Mouse (Mus musculus) lung, adult 18-20 months (tissue): ENCODE data around the gene Rnf224.

Source experiments
- DNase-seq, 2 experiments: peaks; one replicate each; pipeline ENCODE4 v3.0.0; 2022; ENCODE audit warnings: mixed read lengths in 2 of 2

Gene Rnf224

DNA sequence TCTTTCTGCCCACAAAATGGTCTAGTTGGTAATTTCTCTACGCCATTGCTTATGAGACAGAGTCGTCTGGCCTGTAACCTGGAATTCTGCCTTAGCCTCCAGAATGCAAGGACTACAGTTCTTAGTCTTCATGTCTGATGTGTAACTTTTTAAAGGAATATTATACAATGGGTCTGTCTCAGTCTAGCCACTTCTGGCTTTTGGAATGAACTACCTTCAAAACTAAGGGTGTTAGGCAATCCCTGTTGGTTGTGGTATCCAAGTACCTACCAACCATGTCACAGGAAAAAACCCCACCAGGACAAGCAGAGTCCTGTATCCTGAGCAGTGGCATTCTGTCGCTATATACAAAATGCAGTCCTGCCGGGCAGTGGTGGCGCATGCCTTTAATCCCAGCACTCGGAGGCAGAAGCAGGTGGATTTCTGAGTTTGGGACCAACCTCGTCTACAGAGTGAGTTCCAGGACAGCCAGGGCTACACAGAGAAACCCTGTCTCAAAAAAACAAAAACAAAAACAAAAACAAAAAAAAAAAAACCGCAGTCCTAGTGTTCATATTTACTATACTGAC lies 10.7 kb downstream of the Rnf224 start:
- DNase-seq = peak in 1 of 2 experiments; percentile 19

GRCm38 (mm10) chr2:25224766-25225752 lies 11.5 kb downstream of the Rnf224 start:
- peak; percentile 100 for DNase-seq

DNA sequence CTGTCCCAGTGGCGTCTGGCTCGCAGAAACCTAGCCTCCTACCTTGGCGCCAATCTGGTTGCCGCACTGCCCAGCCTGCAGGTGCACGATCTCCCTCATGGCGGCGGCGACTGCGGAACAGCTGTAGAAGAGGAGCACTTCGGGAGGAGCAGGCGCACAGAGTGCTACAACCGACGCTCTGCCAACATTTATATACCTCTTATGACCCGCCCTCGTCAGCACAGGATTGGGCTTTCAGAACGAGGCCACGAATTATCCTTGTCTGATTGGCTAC lies 12.2 kb downstream of the Rnf224 start, which contains the start of gene Tubb4b:
Gene Tubb4b, minus strand, starts transcription at position 211 of the 274 bp plus-strand sequence.
- DNase-seq = no peak

- peak; percentile 89 to 92 for DNase-seq
Measured at GRCm38 (mm10) chr2:25223681-25224491, 12.7 kb downstream of the Rnf224 start.

DNA sequence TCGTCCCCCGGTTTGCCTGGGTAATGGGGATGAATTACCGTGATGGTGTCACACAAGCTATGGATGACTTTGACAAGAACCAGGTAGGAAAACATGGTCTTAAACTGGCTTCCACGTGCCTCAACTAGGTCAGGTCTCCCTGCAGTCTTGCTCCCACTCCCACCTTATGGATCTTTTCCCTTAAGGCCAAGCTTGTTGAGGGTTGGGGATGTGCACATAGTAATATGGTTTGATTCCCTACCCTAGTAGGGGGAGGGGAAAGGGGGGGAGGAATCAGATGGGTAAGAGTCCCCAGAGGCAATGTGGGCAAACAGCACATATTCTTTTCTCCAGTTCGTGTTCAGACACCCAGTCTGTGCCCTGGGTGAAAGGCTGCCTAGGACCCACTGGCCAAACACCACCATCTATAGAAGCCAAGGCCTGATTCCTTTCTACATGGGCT lies 15.2 kb downstream of the Rnf224 start:
- DNase-seq = no peak

- no peak for DNase-seq
Measured at GRCm38 (mm10) chr2:25218445-25218844, 18.1 kb downstream of the Rnf224 start, which contains the start of gene Fam166a. Fam166a (plus strand) TSS chr2:25218745.

GRCm38 (mm10) chr2:25217666-25218065 lies 18.9 kb downstream of the Rnf224 start:
- DNase-seq = no peak

GRCm38 (mm10) chr2:25214444-25214843 lies 22.1 kb downstream of the Rnf224 start, which contains the start of gene Stpg3:
Stpg3 (minus strand) TSS chr2:25214637.
- no peak for DNase-seq

- no peak for DNase-seq
Measured at GRCm38 (mm10) chr2:25213266-25213865, 23.2 kb downstream of the Rnf224 start.

DNA sequence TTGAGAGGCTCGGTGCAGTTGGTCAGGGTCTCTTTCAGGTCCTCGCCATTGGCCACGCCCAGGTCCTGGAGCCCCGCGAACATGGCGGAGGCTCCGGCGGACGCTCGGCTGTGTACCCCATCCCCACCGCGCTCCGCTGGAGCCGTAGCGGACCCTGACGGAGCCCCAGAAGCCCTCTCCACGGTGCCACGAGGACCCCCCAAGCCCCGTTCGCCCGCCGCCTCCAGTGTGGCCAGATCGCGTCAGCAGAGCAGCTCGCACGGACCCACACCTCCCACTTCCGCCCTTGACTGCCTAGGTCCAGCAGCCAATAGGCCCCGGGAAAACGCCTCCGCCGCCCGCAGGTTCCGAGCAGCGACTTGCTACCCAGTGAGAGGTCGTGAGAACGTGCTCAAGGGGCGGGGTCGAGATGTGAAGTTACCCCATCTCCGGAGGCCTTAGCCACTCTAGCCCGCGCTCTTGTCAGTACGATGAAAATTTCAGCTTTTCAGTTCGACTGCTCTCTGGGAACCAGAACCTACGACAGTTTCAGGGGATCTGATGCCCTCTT lies 25.4 kb downstream of the Rnf224 start, which contains the start of gene Nelfb:
Gene Nelfb, minus strand, starts transcription at position 369 of the 550 bp plus-strand sequence.
- peak; percentile 92 to 95 for DNase-seq

- peak in 1 of 2 experiments; percentile 15 for DNase-seq
Measured at GRCm38 (mm10) chr2:25210686-25211085, 25.9 kb downstream of the Rnf224 start.

DNA sequence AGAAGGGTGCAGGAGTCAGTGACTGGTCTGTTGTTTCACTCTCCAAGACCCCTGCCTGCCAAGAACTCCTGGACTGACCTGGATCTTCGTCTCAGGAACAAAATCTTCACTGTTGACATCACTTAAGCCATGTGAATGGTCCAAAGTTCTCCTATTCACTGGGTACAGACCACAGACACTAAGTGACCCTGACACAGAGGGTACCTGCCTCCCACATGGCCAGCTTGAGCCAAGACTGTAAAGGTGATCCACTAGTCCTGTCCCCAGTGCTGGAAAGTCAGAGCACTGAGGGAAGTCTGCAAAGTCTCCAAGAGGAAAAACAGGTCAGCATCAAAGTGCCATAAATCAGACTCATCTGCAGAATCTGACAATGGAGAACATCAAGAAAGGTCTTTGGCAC lies 29.0 kb downstream of the Rnf224 start:
- DNase-seq = no peak

DNA sequence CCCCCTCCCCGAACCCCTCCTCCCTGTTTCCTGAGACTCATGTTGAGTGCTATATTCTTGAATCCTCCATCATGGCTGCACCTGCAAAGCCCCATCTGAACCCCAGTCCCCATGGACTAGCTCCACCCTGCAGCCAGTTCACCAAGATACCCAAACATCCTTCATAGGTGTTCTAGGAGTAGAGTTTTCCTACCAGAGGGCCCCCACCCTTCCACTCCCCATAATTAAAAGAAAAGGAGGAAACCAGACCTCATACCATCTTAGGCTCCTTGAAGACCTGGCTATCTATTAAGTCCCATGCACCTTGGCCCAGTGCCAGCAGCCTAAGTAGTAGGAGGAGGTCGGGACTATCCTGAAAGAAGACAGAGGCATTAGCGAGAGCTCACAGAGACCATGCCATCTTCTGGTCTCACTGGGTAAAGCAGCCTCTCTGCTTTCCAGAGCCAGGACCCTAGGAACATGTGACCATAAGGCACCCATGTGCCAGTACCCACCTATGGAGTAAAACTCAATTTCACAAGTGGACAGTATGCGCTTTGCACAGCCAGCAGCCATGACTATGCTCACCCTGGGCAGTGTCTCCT lies 32.9 kb downstream of the Rnf224 start:
- DNase-seq = no peak

GRCm38 (mm10) chr2:25200631-25201030 lies 36.0 kb downstream of the Rnf224 start:
- no peak for DNase-seq

- DNase-seq = peak in 1 of 2 experiments; percentile 25
Measured at GRCm38 (mm10) chr2:25197946-25198345, 38.6 kb downstream of the Rnf224 start.

DNA sequence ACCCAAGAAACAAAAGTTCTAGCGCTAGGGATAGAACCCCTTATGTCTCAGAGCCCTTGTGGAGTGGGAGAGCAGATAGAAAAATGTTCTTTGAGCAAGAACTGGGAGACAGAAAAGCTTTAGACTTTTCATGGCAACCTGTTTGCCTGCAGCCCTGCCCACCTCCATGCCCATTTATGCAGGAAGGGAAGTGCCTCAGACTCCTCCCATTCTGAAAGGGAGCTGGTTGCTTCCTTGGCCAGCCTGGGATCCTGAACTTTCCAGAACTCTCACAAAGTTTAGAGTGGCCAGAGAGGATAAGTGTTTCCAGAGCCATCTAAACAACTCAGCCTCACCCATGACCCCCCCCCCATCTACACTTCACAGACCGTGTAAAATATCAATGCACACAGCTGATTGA lies 39.4 kb downstream of the Rnf224 start:
- DNase-seq = peak; percentile 64 to 71

DNA sequence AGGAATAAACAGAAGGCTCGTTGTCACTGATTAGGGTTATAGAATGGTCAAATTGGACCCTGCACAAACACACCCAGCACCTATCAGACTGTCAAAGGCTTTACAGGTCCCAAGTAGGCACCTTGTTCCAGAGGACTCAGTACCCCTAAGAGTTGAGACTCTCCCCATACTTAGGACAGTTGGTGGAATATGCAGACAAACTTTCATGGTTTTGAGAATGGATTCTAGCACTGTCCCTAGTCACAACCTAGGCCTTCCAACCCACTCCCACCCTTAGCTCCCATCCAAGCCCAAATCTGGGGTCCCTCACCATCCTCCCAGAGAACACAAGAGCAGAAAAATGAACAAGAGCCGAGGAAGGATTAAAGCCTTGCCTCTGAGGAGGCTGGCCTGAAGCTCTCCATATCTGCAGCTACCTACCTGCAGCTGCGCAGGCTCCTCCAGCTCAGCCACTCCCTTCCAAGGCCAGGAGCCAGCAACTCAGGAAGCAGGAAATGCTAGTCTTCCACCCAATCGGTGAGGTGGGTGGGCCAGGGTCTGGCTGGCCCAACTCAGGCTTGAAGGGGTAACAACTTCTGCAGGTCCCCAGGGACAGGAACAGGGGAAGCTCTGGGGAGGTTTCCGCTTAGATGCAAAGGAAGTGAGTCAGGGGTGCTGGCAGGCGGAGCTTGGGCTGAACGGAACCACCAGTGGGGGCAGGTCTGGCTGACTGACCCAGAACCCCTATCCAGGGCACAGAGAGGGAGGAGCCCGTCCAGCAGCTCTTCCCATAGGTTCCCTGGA lies 40.2 kb downstream of the Rnf224 start, which contains the start of gene Tor4a:
Gene Tor4a, minus strand, starts transcription at position 715 of the 783 bp plus-strand sequence.
- DNase-seq = peak; percentile 93 to 94

GRCm38 (mm10) chr2:25195211-25196156 lies 41.1 kb downstream of the Rnf224 start:
- peak; percentile 87 to 88 for DNase-seq

DNA sequence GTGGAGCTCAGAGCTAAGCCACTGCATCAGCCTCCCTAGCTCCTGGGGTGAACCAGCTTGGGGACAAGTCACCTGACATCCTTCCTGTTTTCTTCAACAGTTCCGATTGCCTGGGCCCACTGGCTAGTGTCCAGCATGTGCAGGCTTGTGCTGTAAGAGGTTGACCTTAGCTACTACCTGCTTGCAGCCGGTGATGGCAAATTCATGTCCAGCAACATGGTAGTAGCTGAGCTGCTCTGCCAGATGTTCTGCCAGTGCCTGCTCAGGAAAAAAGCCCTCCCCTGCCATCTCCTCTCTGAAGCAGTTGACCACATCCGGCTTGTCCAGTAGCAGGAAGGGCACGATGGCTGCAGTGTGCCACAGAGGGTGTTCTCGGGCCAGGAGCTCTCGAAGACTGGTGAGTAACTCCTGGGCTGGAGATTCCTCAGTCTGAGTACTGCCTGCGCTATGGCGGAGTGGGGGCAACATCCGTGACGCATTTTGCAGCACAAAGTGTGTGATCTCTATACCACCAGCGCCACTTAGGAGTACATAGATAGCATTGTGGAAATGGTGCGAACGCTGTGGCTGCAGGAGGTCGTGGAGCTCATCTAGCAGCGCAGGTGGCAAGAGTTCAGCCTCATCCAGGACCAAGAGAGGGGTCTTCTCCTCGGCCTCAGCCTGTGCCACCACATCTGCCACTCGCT lies 42.0 kb downstream of the Rnf224 start:
- peak; percentile 42 to 46 for DNase-seq
